Mouse (Mus musculus): Measurements from ENCODE around the gene Eef2. TPM values are rescaled to one million over a fixed set of nuclear protein-coding genes. Genes with fewer than 3 reads are reported as not detected.

Eef2 gene
- total and polyA plus RNA-seq, 2 experiments from 2014 or later: 485 to 2,175 TPM

DNA sequence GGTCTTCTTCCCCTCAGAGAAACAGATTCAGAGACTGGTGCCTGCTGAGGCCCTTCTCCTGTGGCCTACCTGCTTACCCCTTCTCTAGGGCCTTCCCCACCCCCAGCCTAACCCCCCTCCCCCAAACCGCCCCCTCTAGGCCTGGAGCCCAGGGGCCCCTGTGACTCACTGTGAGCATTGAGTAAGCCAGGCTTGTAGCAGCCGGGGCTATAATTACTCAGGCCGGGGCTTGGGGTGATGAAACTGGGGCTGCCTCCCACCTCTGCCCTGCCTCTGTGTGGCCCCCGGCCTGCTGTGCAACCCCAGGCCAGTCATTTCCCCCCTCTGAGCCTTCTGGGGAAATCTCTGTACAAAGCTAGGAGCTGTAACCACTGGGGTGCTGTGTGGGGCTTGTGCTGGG lies 30.1 kb upstream of the Eef2 start:
- 92% methylated on average over 4 of the region's 4 CpGs for WGBS
- Histone ChIP-seq H3K4me1 (ENCODE audit: insufficient read depth) (no peaks in the 10 kb centered on the region; the same call in 1 of the 2 replicates), H3K9me3 (ENCODE audit: low read length) (no peaks in the 10 kb centered on the region), H3K4me3 (ENCODE audit: low read depth, low read length) (no peak overlapping the region), H3K27me3 (ENCODE audit: insufficient read depth, low read length) (no peaks in the 10 kb centered on the region), H3K9ac (no peak overlapping the region), H3K4me2 (ENCODE audit: low read depth) (no peak overlapping the region), H3K36me3 (ENCODE audit: insufficient read depth) (peaks cover 58% of the 10 kb centered on the region), H3K27ac (ENCODE audit: low read depth, low read length) (no peak overlapping the region)
- DNase-seq (no peak), ATAC-seq (no peak)
- TF ChIP-seq CTCF (IDR thresholded peaks at IDR 0.05; ENCODE audit: low read depth): no peak

- Histone ChIP-seq H3K4me3 (ENCODE audit: low read depth, low read length) (no peak overlapping the region), H3K4me1 (ENCODE audit: insufficient read depth) (no peaks in the 10 kb centered on the region), H3K36me3 (ENCODE audit: insufficient read depth) (peaks cover 65% of the 10 kb centered on the region), H3K27me3 (ENCODE audit: insufficient read depth, low read length) (no peaks in the 10 kb centered on the region), H3K9ac (no peak overlapping the region), H3K4me2 (ENCODE audit: low read depth) (no peak overlapping the region), H3K27ac (ENCODE audit: low read depth, low read length) (no peak overlapping the region), H3K9me3 (ENCODE audit: low read length) (no peaks in the 10 kb centered on the region)
- WGBS: 74% methylated on average over 6 of the region's 6 CpGs
- TF ChIP-seq CTCF (IDR thresholded peaks at IDR 0.05; ENCODE audit: low read depth): no peak
- DNase-seq (no peak), ATAC-seq (no peak)
Observed at GRCm38 (mm10) chr10:81151261-81151660, 25.2 kb upstream of the Eef2 start.

DNA sequence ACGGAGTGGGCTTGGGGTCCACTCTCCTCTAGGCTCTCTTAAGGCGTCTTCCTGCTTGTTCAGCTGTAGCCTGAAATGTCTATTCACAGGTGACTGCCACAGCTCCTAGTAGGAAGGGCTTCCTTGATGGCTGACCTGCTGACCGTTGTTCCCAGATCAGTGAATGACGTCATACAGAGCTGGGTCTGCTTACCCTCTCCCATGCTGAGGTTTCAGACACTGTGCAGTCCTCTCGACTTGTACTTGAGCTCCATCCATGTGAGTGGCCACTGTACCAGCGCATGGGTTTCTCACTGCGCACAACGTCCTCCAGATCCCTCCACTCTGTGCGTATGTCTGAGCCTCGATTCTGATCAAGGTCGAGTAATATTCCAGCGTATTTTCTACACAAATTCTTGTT lies 23.8 kb upstream of the Eef2 start:
- H3K27ac ChIP-seq (ENCODE audit: low read depth, low read length): no peak overlapping the region
- WGBS: 84% methylated on average over 12 of the region's 12 CpGs
- H3K36me3 ChIP-seq (ENCODE audit: insufficient read depth): peaks cover 65% of the 10 kb centered on the region

GRCm38 (mm10) chr10:81154313-81154712 lies 22.1 kb upstream of the Eef2 start:
- H3K36me3 ChIP-seq (ENCODE audit: insufficient read depth): peaks cover 59% of the 10 kb centered on the region
- no peak for ATAC-seq

More for the DNA sequence above, 23.8 kb upstream of the Eef2 start:
- H3K27me3 ChIP-seq (ENCODE audit: insufficient read depth, low read length): no peaks in the 10 kb centered on the region
- H3K9me3 ChIP-seq (ENCODE audit: low read length): no peaks in the 10 kb centered on the region
- no peak for ATAC-seq
- DNase-seq: no peak
- H3K9ac ChIP-seq: no peak overlapping the region
- no peaks in the 10 kb centered on the region for H3K4me1 ChIP-seq (ENCODE audit: insufficient read depth)
- H3K4me2 ChIP-seq (ENCODE audit: low read depth): no peak overlapping the region
- TF ChIP-seq CTCF (IDR thresholded peaks at IDR 0.05; ENCODE audit: low read depth): no peak
- no peak overlapping the region for H3K4me3 ChIP-seq (ENCODE audit: low read depth, low read length)

DNA sequence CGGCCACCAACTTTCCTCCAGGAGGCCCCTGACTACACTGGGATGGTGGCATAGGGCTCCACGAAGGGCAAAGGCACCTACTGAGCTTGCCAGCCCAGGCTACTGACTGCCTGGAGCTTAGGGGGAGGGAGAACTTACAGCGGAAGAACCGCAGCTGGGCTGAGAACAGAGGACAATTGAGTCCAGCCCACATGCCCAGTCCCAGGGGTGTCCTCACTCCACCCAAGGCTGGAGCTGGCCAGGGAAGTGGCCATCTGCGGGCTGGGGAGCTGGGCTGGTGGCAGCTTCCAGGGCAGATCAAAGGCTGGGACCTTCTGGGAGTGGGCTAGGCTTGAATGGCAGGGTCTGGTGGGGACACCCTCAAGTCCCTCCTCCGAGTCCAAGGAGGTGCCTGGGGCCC lies 21.7 kb upstream of the Eef2 start:
- Histone ChIP-seq H3K36me3 (ENCODE audit: insufficient read depth) (peaks cover 62% of the 10 kb centered on the region), H3K4me1 (ENCODE audit: insufficient read depth) (no peaks in the 10 kb centered on the region)
- no peak for ATAC-seq

More at GRCm38 (mm10) chr10:81154313-81154712, 22.1 kb upstream of the Eef2 start:
- Histone ChIP-seq H3K9me3 (ENCODE audit: low read length) (no peaks in the 10 kb centered on the region), H3K4me2 (ENCODE audit: low read depth) (no peak overlapping the region), H3K9ac (no peak overlapping the region), H3K4me1 (ENCODE audit: insufficient read depth) (no peaks in the 10 kb centered on the region), H3K27ac (ENCODE audit: low read depth, low read length) (no peak overlapping the region), H3K4me3 (ENCODE audit: low read depth, low read length) (no peak overlapping the region), H3K27me3 (ENCODE audit: insufficient read depth, low read length) (no peaks in the 10 kb centered on the region)
- 89% methylated on average over 12 of the region's 12 CpGs for WGBS
- DNase-seq: no peak
- TF ChIP-seq CTCF (IDR thresholded peaks at IDR 0.05; ENCODE audit: low read depth): no peak

GRCm38 (mm10) chr10:81161602-81162317 lies 14.7 kb upstream of the Eef2 start:
- DNase-seq: no peak
- WGBS: 88% methylated on average over 8 of the region's 8 CpGs

More for the DNA sequence above, 21.7 kb upstream of the Eef2 start:
- WGBS: 89% methylated on average over 6 of the region's 6 CpGs
- Histone ChIP-seq H3K9me3 (ENCODE audit: low read length) (no peaks in the 10 kb centered on the region), H3K27ac (ENCODE audit: low read depth, low read length) (no peak overlapping the region), H3K9ac (no peak overlapping the region), H3K4me3 (ENCODE audit: low read depth, low read length) (no peak overlapping the region), H3K27me3 (ENCODE audit: insufficient read depth, low read length) (no peaks in the 10 kb centered on the region), H3K4me2 (ENCODE audit: low read depth) (no peak overlapping the region)
- DNase-seq: no peak
- no peak for TF ChIP-seq CTCF (IDR thresholded peaks at IDR 0.05; ENCODE audit: low read depth)

GRCm38 (mm10) chr10:81162318-81162652 lies 14.1 kb upstream of the Eef2 start:
- peaks cover 4% of the 10 kb centered on the region for H3K4me1 ChIP-seq (ENCODE audit: insufficient read depth)
- ATAC-seq (no peak), DNase-seq (no peak)
- WGBS: 69% methylated on average over 2 of the region's 2 CpGs
- no peak for TF ChIP-seq CTCF (IDR thresholded peaks at IDR 0.05; ENCODE audit: low read depth)
- no peak overlapping the region for H3K4me3 ChIP-seq (ENCODE audit: low read depth, low read length)
- no peak overlapping the region for H3K9ac ChIP-seq
- no peaks in the 10 kb centered on the region for H3K27me3 ChIP-seq (ENCODE audit: insufficient read depth, low read length)
- no peak overlapping the region for H3K27ac ChIP-seq (ENCODE audit: low read depth, low read length)
- no peaks in the 10 kb centered on the region for H3K9me3 ChIP-seq (ENCODE audit: low read length)
- peaks cover 43% of the 10 kb centered on the region for H3K36me3 ChIP-seq (ENCODE audit: insufficient read depth)
- H3K4me2 ChIP-seq (ENCODE audit: low read depth): no peak overlapping the region

More at GRCm38 (mm10) chr10:81161602-81162317, 14.7 kb upstream of the Eef2 start:
- TF ChIP-seq CTCF (IDR thresholded peaks at IDR 0.05; ENCODE audit: low read depth): no peak
- H3K27ac ChIP-seq (ENCODE audit: low read depth, low read length): no peak overlapping the region
- ATAC-seq: no peak
- H3K4me3 ChIP-seq (ENCODE audit: low read depth, low read length): no peak overlapping the region
- H3K36me3 ChIP-seq (ENCODE audit: insufficient read depth): peaks cover 48% of the 10 kb centered on the region
- no peak overlapping the region for H3K4me2 ChIP-seq (ENCODE audit: low read depth)
- no peak overlapping the region for H3K9ac ChIP-seq
- no peaks in the 10 kb centered on the region for H3K9me3 ChIP-seq (ENCODE audit: low read length)
- H3K27me3 ChIP-seq (ENCODE audit: insufficient read depth, low read length): no peaks in the 10 kb centered on the region
- H3K4me1 ChIP-seq (ENCODE audit: insufficient read depth): peaks cover 1% of the 10 kb centered on the region
